Mouse (Mus musculus) urinary bladder, adult 2 months (tissue): ENCODE results near the gene Tnfrsf25. TPM values are rescaled to one million over a fixed set of nuclear protein-coding genes. Genes with fewer than 3 reads are reported as not detected.
A peak's percentile ranks its signal among the peaks of the same experiment; 100 is the strongest.

Source experiments
- DNase-seq: peaks from one replicate; pipeline ENCODE4 v3.0.0; 2022; ENCODE audit warnings: low spot score
- polyA plus RNA-seq: library from polyadenylated mRNA; depleted of rRNA; stranded (reverse); fragments of >200 nt; gene quantifications from 2 replicates; pipeline ENCODE4 v1.2.3, GENCODE M21; 2012; rRNA removed

Gene Tnfrsf25
- 3.7 TPM in 2 replicates for polyA plus RNA-seq

DNA sequence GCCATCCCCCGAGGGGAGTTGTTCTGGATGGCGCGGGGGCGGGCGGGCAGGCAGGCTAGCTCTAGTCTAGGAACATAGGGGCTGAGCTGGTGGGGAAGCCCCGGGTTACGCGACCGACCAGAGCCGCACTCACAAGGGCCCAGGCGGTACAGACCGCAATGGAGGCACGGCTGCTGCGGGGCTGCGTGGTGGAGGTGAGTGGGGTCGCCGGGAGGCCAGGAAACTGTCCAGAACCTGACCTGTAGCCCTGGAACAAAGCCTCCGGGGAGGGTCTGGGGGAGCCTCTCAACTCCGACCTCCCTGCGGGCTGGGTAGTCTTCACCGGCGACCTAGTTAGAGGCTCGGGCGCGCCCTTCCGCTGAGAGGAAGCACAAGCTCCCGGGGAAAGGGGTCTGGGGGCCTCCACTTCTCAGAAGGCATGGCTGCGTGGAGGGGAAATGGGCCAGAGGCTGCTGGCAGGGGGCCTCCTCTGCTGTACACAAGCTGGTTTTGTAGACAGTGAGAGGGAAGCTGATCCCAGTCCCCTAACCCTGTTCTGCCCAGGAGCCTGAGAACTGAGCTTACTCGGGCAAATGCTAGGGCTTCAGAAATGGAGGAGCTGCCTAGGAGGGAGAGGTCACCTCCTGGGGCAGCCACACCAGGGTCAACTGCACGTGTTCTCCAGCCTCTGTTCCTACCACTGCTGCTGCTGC lies at the start of gene Tnfrsf25:
Gene Tnfrsf25, plus strand, starts transcription at position 14 of the 692 bp plus-strand sequence.
- no peak for DNase-seq

DNA sequence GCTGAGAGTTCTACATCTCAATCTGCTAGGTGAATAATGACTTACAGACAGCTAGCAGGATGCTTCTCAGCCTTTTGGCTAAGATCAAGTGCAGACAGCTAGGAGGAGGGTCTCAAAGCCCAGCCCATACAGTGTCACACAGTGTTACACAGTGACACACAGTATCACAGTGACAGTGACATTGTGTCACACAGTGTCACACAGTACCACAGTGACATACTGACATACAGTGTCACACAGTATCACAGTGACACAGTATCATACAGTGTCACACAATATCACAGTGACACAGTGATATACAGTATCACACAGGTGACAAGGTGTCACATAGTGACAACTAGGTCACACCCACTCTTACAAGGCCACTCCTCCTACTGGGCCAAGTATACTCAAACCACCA lies 48.5 kb upstream of the Tnfrsf25 start:
- no peak for DNase-seq

DNA sequence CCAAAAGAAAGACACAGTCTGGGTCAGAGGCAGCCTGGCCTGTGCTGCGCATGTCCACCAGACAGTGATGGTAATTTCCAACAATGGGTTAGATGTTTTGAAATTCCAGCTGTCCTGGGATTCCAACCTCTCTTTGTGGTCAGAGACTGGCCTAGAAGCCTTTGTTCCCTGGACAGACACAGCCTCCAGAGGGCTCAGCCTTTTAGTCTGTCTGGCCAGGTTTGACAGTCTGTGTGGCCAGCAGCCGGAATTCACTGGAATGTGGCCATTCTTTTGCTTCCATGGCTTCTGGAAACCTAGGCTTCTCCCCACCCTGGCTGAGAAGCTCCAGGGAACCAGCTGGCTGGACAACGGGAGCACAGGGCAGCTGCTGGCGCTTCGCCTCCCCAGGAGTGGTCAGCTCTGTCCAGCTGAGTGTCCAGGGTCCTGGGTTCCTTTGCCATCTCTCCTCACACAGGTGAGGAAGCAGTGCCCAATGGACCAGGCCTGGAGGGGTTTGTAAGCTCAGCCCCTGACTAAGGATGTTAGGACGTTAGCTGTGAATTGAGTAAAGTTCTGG lies 47.5 kb upstream of the Tnfrsf25 start:
- no peak for DNase-seq

DNA sequence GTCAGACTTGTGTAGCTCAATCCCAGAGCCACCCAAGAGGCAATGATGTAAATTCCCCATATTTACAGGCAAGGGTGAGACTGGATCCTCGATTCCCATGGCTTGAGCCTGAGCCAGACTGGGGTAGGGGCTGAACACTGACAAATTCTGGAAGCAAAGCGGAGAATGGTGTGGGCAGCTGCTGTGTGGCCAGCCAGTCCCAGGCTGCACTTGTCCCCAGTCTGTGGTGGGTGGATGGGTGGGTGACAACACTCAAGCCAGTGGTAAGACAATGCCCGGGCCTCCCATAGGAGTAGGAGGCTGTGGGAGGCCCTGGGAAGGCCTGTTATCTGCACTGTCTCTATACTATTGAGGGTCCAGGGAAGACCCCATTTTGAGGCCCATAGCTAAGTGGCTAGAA lies 46.5 kb upstream of the Tnfrsf25 start:
- no peak for DNase-seq

DNA sequence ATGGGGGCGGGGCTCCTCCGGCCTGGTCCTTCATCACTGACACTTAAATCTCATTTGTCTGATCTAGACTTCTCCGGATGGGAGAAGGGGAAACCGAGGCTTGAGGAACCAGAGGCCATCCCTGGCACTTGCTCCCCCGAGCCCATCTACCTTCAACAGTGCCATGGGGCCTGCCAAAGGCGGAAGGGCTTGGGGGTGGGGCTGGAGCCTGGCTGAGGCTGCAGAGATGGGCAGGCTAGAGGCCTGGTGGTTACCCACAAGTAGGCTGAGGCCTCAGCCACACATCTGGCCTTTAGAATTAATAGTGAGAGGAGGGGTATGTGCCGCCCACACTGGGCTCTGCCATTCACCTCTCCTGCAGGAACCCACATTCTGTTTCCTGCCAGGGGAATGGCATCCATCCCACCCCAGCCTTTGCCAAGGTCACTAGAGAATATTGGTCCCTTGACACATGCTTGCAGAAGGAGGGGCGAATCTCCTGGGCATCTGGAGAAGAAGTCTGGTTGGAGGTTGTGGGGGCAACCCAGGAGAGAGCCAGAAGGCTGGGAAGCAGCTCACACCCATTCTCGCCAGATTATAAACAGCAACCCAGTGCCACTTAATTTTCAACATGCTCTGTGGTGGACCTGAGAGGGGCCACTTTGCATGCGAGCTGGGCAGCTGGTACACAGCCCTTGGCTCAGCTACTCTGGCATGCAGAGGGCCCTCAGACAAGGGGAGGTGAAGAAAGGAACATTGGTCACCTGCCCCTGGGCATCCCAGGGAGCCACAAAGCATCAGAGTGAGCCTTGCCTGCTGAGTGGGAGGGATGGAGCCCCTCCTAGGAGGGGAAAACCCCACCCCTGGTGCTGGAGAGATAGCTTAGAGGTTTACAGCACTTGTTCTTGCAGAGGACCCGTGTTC lies 45.0 kb upstream of the Tnfrsf25 start:
- DNase-seq = no peak

DNA sequence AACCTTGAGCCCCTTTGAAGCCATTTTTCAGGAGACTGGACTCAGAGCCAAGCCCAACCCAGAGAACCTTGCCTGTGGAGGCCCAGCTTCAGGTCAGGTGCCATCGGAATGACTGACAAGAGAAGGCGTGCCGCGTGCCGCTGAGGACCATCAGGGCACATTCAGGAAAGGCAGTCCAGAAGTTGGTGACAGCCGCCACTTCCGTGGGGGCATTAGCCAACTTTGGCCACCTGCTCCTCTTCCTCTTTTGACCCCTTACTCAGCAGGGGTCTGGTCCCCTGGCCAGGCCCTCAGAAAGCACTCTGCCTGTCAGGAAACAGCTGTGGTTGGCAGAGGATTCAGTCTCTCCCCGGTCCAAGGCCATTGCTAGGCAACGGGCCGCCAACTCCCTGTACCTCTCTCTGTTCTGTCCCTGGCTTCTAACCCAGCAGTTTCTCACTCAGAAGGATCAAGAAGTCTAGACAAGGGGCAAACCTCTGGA lies 43.6 kb upstream of the Tnfrsf25 start, which contains the start of gene Plekhg5:
Gene Plekhg5, plus strand, starts transcription at position 378 of the 481 bp plus-strand sequence.
- DNase-seq = no peak

DNA sequence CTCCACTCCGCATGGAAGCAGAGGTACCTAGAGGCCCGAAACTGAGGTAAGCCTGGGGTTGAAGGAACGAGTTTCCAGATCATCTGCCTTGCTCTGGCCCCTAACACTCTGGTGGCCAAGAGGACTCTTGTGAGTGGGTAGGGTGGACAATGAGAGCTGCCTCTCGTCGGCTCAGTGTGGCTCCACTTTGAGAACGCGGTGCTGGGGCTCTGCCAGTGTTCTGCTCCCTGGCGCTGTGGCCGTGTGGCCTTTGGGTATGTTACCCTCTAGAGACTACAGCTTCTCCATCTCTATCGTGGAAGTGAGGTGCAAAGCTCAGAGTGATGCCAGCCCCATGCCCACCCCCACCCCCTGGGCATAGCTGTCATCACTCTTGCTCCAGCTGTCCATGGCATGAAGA lies 43.1 kb upstream of the Tnfrsf25 start:
- DNase-seq = no peak

DNA sequence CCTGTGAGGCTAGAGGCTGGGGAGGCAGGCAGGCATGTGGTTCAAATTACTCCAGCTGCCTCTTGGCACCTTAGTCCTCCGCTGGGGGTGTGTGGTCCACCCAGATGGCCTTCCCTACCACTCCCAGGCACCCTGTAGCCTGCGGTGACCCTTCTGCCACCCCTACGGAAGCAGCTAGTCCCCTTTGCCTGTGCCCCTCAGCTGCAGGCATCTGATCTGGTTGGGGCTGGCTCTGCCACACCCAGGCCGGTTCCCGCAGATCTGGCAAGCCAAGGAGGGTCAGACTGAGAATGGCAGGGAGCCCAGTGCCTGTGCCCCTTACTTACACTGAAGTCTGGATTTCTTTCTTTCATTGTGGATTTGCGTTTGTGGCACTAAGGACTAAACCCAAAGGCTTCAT lies 42.0 kb upstream of the Tnfrsf25 start:
- DNase-seq = no peak

DNA sequence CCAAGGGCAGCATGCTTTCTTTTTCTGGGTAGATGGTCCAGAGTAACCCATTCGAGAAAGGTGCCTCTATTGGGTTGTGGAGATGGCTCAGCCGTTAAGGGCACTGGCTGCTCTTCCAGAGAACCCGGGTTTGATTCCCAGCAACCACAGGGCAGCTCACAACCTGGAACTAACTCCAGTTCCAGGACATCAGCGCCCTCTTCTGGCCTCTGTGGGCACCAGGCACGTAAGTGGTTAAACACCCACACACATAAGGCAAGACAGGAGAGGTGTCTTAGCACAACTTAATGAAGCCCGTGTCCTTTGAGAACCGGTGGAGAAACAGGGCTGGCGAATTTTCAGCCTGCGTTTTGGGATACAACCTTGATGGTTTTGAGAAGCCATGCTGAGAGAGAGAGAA lies 41.2 kb upstream of the Tnfrsf25 start:
- no peak for DNase-seq

DNA sequence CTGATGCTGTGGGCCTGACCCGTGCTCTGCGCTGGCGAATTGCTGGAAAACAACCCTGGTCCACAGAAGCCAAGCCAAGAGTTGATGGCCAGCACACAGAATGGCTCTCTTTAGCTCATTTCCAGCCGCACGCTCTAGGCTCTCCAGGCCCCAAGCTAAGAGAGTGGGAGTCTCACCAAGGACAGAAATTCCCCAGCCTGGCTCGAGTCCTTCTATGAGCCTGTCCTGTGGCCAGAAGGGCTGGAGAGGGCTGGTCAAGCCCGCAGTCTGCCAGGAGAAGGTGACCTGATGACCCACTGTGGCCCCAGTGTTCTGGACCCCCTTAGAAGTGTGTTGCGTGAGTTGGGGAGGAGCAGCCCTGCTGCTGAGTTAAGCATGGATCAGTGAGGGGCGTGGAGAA lies 38.5 kb upstream of the Tnfrsf25 start:
- DNase-seq = no peak

DNA sequence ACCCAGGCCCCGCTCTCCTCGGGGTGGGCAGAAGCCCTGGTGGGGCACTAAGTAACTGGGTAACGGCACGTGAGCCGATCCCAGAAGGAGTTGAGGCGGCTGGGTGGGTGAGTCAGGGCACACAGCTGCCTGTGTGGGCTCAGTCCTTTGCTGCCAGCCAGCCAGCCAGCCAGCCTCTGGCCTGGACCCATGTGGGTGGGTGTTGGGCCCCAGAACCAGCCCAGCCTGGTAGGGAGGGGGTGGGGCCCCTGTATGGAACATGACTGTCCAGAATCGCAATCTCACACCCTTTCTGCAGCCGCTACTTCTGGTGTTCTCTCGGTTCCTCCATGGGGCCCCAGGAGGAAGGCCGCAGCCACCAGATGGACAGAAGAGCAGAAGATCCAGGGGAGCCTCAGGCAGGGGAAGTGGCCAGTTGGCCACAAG lies 37.6 kb upstream of the Tnfrsf25 start:
- no peak for DNase-seq

DNA sequence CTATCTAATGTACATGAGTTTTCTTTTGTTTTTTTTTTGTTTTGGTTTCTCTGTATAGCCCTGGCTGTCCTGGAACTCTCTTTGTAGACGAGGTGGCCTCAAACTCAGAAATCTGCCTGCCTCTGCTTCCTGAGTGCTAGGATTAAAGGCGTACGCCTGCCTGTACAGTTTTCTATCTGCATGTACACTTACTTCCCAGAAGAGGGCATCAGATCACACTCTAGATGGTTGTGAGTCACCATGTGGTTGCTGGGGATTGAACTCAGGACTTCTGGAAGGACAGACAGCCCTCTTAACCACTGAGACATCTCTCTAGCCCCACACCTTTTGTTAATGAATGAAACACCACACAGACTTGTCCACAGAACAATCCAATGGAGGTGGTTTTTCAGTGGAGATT lies 36.5 kb upstream of the Tnfrsf25 start:
- DNase-seq = no peak

DNA sequence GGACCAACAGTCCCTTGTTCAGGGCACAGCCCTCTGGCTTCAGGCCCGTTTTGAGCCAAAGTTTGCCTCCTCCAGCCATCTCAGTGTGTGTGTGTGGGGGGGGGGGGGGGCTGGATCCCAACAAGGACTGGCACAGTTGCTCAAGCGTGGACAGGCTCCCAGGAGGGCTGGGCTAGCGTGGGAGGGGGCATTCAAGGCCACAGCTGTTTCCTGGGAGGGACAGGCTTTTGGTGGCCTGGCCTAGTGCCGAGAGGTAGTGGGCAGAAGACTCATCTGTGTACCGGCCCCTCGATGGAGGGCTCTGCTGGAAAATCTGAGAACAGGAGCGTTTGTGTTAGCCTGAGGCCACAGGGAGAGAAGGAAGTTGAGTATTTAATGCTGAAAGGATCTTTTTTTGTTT lies 35.8 kb upstream of the Tnfrsf25 start:
- no peak for DNase-seq

DNA sequence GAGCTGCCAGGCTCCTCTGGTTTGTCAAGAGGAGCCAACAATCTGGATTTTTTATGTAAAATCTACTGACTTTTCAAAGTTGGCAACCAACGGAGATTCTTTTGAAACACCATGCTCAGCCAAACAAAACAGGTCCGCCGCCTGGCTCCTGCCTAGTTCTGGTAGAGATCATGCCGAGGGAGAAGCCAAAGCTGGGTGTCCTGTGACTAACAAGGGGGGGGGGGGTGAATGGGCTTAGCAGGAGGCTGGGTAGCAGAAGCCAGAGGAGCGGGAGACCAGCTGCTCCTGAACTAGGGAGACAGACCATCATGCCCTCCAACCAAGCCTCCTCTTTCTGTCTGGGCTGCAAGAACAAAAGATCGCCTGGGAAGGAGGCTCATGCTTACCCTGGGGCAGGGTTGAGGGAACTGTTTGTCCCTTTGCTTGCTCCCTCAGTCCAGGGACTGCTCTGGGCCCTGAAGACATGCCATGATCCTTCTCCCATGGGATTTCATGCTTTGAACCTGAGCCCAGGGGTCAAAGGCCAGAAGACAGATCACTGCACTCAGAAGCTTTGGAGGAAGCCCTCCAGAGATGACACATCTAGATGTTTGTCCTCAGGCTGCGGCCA lies 32.0 kb upstream of the Tnfrsf25 start:
- no peak for DNase-seq

DNA sequence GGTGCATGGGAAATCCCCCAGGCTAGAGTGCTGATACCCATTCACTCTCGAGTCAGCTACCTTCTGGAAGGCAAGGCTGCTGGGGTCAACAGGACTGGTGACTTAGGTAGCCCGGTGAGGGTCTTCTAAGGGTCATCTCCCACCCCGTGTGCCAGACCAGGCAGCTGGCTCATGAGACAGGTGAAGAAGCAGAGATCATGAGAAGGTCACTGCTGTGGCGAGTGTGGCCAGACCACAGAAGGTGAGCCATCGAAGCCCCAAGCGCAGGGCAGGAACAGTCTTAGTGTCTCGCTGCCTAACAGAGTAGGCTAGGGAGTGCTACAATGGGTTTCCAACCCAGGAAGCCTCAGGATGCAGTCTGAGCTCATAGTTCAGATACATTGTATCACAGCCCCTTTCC lies 31.1 kb upstream of the Tnfrsf25 start:
- DNase-seq = no peak

DNA sequence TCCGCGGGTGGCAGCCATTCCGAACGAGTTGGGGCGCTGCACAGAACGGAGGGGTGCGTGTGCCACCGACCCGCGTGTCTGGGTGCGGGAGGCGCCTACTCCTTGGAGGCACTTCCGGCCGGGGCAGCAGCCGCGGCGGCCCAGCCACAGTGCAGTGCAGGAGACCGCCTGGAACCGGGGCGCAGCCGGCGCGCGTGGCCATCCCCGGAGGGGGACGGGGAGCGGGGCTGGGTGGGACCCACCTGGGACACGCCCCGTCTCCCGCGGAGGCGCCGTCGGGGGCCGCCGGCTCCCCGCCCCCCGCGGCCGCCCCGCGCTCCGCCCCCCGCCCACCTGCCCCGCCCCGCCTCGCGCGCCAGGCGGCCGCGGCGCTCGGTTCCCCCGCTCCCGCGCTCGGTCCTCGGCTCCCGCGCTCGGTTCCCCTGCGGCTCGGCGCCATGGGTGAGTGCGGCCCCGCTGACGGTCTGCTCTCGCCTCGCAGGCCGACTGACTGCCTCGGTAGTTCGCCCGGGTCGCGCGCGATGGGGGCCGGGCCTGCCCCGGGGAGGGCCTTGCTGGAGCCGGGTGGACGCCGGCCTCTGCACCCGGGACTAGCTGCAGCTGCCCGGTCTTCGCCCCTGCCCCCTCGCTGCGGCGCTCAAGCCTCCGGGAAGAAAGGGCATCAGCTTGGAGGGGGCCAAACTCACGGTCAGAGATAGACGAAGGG lies 29.1 kb upstream of the Tnfrsf25 start:
- DNase-seq = peak; percentile 67

DNA sequence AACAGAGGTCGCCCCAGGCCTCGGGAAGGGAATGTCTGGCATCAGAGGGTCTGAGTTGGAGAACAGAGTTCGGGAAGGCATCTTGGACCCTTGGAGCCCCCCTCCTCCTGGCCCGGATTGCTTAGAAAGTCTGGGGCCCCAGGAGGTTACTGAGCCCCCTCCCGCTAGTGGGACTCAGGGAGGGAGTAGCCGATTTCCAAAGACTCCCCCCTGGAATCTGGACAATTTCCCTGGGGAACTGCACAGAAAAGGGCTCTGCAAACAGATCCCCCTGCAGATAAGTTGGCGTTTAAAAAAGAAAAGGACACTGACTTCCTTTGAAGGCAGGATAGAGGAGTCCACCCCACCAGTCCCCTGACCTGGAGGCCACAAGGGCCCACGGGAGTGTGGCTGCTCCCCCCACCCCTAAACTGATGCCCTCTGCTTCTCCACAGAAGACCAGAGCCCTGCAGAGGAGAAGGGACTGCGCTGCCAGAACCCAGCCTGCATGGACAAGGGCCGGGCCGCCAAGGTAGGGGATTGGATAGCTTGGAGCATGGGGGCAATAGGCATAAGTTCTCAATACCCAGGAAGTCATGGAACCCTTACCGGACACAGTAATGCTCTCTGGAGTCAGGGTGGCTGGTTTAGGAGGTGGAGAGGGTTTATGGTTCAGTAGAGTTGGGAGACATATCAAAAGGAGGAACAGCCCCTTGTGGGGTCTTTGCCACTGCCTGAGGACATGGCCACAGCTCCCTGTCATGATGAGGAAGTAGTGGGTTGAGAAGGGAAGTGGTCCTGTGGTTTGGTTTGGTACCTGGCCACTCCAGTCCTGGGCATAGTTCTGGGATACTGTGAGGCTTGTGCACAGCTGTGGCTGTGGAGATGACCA lies 28.3 kb upstream of the Tnfrsf25 start:
- no peak for DNase-seq

DNA sequence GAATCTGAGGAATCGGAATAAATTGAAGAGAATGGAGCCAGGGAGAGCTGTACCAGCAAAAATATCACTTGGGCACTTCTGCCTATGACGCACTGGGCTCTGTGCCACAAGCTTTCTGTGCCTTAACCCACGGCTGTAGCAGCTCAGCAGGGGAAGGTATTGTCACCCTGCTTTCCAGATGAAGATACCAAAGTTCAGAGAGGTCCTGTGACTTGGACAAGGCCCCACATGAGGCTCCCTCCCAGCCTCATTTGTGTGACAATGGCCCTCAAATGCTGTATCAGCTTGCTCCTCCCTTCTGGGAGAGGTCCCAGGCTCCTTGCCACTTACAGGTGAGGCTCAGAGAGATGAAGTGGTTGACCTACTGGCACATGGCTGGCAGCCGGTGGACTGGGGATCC lies 27.6 kb upstream of the Tnfrsf25 start:
- no peak for DNase-seq

DNA sequence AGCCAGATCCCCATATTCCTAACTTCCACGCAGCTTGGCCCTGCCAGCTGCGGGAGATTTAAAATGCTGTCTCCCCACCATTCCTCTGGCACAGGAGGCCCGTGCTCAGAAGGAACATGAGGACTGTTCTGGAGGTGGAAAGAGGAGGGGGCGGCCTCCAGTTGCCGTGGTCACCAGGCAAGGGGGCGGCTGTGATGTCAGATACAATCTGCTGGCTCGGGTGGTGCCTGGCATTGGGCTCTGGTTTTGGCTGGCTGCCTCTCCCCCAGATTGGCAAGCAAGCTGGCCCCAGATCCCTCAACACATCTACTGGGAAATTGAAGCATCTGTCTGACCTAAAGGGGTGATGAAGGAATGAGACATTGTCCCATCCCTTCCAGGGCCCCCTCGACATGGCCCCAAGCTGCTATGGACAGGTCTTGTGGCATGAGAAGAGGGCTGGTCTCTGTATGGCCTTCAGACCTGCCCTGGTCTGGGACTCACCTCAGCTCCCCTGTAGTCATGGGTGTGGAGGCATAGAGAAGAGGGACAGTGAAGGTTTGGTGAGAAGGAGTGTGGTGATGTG lies 27.1 kb upstream of the Tnfrsf25 start:
- no peak for DNase-seq

DNA sequence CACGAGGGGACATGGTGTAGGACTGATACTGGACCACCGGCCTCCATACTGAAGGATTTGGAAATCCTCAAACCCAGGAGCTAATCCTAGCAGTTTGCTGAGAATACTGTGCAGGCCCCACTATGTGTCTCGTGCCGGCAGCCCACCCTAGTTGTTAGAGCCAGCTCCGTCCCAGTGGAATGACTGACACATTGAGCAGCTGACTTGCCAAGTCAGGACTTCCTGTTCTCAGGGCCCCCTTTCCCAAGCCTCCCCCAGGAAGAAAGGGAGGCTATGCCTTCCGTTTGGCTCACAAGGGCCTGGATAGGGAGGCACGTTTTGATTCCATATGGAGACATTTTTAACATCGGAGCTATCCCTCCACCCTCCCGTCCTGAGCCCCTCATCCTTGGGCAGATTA lies 25.5 kb upstream of the Tnfrsf25 start:
- DNase-seq = no peak
